Mouse (Mus musculus) urinary bladder, postnatal 10 days (tissue): ENCODE measurements around the gene Dpysl4.

Source experiments
- DNase-seq: peaks from one replicate; pipeline ENCODE4 v3.0.0; 2022; ENCODE audit warnings: low spot score

Gene Dpysl4

DNA sequence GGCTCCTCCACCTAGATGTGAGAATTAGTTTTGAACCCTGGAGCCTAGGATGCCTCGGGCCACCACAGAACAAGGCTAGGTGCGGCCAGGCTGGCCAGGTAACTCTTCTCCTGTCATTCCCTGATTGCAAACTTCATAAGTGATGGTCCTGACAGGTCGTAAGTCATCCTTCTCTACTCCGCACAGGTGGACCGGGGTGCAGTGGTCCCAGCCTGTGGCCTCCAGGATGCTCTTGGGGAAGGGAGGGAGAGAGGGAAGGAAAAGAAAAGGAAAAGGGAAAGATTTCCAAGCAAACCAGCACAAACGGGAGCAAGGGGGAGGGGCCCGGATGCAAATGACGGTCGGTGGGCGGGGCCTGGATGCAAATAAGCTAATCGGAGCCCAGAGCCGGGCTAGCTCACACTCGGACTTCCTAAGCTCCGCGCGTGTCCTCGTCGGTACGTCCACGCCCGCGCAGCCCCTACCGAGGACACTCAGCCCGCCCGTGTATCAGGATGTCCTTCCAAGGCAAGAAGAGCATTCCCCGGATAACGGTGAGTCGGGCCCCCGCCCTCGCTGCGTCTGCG lies at the start of gene Dpysl4:
Gene Dpysl4 (plus strand): TSS at position 373 of the 566 bp plus-strand sequence.
- DNase-seq: no peak

DNA sequence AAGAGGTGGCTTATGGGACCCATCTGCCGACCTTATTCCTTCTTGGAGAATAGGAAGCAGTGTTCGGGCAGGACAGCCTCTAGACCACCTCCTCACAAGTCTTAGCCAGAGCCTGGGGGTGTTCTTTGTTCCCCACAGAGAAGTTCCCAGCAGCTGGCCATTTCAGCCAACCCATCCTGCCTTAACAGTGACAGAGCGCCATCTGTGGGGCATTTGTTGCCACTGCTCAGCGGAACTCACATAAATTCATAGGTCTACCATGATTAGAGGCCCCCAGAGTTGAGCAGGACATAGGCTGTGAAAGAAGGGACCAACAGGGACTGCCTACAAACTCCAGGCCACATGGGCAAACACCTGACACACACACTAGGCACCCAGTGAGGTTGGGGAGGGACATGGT lies 22.4 kb upstream of the Dpysl4 start:
- DNase-seq: no peak

DNA sequence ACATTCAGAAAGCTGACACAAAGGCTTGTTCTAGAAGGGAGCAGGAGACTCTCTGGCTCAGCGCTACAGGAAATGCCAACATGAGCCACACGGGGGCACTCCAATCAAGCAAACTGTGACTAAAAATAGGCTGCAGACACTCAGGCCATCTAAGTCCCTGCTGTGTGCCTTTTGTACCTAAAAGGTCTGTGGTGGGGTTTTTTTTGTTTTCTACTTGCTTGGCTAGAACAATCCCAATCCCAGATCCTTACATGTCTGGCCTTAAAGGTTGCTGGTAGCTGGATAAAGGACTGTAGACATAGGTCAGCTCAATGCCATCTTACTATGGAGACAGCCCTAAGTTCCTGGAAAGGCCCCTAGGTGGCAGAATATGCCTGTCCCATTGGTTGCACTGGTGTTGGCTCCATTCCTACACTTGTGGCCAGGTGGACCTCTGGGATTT lies 17.6 kb upstream of the Dpysl4 start:
- no peak for DNase-seq

DNA sequence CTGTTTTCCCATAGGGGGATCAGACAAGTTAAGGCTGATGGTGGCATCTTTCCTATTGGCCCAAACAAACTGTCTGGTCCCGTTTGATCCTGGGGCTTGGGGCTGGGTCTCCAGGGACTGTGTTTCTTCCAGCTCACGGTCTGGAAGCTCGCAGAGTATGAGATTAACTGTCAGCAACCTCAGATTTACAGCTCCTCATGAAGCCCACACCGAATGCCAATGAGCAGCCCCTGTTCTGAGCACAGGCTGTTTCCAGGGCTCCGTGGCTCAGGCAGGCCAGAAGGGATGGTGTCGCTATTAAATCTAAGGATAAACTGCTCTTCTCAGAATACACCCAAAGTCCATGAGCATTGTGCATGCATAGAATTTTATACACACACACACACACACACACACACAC lies 11.6 kb upstream of the Dpysl4 start:
- DNase-seq: no peak

DNA sequence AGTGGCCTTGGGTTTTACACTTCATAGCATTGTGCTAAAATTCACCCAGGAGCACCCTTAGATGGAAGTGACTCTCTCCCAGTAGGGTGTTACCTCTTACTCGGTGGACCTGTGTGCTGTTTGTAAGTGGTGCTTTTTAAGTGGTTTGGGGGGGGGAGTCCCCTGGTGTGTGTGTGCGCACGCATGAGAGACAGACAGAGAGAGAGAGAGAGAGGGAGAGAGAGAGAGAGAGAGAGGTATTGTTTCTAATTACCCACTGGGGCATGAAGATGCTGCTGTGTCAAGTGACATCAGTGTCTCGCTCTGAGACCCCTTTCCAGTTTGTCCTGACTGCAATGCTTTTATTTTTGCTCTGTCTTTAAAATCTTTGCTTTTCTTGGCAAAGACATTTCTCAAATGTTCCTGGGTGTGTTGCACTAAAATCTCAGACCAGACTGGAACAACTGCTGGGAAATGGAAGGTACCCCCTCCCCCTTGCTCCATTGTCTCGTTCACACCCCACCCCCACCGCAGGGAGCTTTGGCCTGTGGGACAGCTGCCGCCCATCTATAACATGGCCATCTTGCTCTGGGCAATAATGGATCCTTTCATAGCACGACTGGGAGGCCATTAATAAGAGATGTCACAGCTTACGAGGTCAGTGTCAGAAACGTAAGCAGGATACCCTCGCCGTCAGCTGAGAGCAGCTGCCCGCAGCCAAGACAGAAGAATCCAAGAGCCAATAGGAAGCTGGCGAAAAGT lies 10.6 kb upstream of the Dpysl4 start:
- no peak for DNase-seq

DNA sequence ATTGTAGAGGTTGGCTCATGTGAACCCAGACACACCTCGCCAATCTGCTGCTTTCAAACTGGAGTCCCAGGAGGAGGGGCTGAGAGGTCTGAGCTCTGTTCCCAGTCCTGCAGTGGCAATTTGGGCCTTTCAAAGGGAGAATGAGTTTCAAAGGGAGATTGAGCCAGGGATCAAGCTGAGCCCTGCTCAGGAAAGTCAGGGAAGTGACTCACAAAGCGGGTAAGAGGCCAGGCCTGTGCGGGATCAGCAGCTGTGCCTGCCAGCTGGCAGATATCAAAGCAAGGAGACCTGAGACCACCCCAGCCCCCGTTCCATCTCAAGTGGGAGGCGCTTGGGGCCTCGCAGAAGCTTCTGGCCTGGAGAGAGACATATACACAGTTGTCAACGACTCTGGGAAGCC lies 8.5 kb upstream of the Dpysl4 start:
- DNase-seq: no peak

DNA sequence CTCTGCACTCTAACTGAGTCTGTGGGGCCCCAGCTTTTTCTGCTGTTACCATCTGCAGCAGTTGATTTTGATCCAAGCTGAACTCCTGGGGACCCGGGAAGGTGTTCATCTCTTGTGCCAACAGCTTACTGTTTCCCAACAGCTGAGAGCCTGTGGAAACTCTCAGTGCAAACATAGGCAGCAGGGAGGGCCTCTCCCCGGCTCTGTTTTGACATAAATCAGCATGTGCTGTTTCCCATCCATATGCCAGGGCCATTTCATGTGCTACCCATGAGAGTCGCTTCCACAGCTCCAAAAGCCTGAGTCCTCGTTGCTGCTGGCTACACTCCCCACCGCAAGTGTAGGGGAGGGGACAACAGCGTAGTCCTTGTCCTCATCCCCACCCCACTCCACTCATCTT lies 7.6 kb upstream of the Dpysl4 start:
- no peak for DNase-seq

DNA sequence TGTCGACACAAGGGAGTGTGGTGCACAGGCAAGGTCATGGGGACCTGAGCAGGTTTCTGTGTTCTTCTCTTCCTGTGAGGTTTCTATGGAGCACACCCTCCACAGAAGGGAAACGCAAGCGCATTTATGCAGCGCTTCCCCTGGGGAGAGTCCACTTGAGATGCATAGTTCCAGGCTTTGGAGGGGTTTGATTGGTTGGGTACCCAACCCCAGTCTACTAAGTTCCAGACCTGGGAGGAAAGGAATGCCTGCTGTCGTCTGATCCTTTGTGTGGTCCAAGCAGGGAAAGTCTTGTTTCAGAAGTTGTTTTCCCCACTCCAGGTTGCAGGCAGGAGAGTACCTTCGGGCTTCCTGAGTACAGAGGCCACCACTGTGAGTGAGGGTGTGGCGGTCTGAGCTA lies 6.7 kb upstream of the Dpysl4 start:
- no peak for DNase-seq

DNA sequence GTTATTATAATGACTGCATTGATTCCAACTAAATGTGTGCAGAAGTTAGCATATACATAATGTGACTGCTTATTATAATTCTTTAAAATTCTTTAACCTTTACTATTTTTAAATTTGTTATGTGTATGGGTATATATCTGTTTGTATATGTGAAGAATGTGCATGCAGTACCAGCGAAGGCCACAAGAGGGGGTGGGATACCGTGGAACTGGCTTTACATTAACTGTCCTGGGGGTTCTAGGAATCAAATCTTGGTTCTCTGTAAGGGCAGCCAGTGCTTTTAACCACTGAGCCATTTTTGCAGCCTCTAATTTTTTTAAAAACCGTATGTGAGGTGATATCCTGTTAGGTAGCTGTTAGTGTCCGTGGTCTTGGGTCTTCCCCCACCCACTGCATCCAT lies 5.1 kb upstream of the Dpysl4 start:
- no peak for DNase-seq

DNA sequence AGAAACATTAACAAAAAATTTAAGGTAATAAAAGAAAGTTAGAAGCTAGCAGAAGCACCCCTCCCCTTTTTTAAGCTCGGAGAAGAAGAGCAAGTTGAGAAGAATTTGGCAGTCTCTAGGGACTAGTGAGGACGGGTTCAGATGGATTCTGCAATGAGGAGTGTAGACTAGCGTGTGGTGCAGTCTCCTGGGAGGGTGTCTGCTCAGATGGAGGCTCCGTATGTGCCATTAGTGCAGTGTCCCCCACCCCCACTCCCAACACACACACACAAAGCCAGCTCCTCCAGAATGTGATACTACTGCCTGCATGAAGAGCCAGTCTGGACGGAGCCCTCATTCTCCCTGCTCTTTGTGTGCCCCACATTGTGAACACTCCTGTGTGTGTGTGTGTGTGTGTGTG lies 4.6 kb upstream of the Dpysl4 start:
- no peak for DNase-seq

DNA sequence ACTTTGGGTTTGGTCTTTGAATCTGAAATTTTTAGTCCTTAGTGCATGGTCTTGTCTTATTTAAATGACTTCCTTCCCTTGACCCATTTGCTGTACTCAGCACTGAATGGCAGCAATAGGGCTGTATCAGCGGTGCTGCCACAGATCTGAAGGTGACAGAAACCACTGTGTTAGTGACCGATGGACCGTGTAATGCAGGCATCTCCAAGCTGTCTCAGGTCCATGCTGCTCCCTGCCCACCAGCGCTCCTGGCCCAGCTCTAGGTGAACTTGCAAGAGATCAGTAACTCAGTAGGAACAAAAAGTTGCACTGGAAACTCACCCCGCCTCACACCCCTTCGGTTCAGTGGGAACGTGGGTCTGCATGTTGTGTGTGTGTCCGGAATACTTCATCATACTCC lies 3.5 kb upstream of the Dpysl4 start:
- DNase-seq: no peak

DNA sequence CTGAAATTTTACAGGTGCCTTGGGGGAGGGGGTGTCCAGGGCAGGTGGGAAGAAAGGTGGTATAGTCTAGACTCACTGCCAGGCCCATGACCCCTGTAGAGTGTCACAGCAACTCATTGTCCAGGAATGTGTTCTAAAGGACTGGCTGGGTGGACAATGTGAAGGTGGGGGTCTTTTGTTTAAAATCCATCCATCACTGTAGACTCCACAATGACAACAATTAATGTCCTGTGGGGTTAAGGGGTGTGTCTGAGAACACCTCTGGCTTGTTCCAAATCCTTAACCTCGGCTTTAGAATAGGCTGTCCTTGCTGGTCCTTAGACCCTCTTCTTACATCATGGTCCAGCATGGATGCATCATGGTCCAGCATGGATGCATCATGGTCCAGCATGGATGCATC lies 1.5 kb upstream of the Dpysl4 start:
- no peak for DNase-seq

DNA sequence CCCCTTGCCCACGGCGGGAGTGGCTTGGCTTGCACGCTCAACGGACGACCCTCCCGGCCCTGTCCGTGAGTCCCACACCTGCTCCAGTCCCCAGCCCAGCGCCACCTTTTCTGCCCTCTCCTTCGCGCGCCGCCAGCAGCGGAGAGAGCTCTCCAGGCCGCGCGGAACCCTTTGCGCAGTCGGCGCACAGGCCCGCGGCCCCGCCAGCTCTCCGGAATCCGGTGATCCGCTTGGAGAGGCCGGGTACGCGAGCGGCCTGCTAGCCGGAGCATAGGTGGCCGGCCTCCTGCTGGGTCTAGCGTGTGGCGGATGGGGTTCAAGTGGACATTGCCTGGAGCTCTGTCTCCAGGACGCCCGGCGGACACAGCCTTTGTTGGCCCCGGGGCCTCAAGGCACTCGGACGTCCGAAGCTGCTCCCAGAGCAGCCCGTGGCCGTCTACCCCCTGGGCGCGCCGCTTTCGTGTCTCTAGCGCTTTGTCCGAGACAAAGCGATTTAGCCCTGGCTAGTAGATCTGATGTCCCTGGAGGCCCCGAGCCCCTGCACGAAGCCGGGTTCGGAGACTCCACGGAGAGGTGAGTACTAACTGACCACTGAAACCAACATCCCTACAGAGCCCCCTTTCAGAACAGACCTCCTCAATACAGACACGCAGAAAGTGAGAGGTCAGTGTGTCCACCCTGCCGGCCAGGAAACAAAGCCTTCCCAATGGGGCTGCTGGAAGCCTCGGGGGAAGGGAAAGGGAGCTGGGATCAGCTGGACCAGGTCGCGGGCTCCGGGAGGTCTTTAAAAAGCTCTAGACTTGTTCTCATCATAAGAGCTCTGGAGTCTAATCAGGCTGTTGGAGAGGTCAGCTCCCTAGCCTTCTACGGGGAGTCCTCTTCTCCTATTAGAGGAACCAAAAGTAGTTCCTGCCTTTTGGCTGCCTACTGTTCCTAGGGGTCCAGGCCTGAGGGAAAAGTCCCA lies 676 bp downstream of the Dpysl4 start:
- DNase-seq: no peak

DNA sequence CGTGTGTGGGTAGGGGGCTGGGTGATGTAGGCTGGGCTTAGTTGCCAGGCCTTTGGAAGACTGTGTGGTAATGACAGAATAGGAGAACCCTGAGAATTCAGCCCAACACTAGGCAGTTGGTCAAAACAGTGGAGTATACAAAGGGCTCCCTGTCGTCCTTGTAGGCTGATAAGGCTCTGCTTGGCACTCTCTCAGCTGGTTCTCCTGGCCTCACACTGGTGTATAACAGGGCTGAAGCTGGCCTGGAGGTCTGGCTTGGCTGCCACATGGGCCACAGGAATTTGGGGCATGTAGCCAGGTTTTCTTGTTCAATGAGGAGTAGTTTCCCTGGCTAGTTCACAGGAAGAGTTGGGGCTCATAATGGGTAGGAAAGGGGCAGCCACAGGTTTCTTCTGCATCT lies 2.0 kb downstream of the Dpysl4 start:
- no peak for DNase-seq

DNA sequence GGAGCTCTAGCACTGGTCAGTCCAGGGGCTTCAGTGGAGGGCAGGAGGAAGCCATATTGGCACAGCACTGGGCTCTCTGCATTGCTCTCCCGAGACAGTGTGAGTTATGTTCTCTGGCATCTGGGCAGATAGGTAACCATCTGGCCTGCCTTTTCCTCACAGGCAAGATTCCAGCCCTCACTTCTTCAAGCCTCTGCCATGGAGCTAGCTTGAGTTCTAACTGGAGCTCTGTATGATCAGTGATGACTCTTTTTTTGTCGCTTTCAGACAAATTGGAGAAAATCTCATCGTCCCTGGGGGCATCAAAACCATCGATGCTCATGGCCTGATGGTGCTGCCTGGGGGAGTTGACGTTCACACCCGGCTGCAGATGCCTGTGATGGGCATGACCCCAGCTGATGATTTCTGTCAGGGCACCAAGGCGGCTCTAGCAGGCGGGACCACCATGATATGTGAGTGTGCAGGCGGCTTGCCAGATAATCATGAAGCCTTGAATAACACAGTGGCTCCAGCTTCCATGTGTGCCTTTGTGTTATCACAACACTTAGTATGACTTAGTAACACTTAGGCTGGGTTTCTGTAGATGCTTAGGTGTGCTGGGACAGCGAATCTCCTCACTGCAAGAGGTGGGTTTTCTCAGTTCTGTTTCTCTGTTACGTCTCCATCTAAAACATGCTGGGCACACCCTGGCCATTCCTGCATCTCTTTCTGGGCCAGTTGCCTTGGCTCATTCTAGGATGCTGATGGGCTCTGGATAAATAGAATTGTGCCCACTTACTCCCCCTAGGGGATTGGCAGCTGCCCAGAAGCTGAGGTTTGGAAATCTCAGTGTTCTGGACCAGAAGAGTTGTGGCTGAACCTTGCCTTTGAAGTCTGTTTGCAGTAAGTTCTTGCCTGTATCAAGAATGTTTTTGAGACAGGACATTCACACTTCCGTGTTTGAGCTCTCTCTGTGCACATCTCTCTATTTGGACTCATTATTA lies 4.4 kb downstream of the Dpysl4 start:
- DNase-seq: no peak

DNA sequence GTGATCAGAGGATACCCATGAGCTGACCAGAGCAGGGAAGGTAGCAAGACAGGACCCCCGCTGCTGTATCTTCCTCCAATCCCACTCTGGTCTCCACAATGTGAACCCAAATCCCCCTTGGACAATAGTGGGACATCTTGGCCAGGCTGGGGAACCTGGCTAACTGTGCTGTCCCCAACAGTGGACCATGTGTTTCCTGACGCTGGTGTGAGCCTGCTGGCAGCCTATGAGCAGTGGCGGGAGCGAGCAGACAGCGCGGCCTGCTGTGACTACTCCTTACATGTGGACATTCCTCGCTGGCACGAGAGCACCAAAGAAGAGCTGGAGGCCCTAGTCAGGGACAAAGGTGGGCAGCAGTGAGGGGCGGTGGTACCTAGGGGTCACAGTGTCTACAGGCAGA lies 5.9 kb downstream of the Dpysl4 start:
- no peak for DNase-seq

DNA sequence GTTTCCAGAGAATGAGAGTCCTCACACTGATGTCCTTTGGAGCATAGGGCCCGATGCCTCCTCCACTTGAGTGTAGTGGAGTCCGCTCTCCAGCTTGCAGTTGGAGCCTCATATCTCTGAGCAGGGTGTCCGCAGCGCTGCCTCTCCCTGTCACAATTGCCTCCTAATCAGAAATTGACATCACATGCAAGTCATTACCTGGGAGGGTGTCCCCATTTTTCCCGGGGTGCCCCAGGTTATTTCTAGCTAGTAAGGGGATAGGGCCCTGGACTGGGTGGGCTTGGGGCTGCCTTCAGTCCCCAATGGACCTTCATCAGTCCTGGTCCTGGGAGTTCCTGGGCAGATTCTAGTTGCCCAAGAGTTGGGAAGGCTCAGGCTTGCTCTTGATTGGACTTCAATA lies 6.9 kb downstream of the Dpysl4 start:
- no peak for DNase-seq

DNA sequence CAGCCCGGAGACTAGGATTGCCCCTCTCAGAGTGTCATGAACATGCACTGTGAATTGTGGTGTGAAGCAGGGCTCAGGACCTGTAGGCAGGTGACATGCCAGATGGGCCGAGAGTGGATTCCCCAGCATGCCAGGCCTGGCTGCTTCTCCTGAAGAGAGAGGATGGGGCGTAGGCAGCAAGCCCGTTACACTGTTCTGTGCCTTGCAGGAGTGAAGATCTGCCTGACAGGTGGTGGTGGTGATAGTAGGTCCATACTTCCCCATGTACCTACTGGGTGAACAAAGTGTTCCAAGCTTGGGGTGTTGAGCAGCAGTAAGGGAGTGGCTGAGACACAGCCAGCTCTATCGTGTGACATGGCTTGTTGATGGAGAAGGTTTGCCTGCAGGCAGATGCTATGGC lies 7.3 kb downstream of the Dpysl4 start:
- DNase-seq: no peak

DNA sequence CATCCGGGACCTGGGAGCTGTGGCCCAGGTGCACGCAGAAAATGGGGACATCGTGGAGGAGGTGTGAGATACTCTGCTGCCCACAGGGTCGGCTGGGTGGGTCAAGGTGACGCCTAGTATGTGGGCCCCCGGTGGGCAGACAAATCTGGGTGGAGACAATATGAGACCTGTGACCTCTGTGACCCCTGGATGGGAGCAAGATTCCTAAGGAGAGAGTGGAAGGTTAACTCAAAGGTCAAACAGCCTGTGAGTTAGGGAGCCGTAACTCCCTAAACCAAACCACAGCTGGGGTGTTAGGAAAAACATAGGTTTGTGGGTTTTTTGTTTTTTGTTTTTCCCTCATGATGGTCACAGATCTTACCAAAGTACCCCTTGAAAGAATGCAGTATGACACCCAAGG lies 8.0 kb downstream of the Dpysl4 start:
- DNase-seq: no peak

DNA sequence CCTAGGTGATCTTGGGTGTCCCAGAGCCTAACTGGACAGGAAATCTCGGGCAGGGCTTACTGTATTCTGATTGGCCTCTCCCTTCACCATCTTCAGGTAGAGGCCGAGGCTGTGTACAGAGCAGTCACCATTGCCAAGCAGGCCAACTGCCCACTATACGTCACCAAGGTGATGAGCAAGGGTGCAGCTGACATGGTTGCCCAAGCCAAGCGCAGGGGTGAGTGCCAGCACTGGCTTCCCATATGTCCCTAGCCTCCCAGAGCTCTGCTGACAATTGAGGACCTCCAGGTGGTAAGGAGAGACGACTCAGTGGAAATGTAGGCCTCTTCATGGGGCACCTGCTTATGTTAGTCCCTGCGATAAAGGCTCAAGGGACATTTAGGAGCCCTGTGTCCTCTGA lies 9.0 kb downstream of the Dpysl4 start:
- no peak for DNase-seq

DNA sequence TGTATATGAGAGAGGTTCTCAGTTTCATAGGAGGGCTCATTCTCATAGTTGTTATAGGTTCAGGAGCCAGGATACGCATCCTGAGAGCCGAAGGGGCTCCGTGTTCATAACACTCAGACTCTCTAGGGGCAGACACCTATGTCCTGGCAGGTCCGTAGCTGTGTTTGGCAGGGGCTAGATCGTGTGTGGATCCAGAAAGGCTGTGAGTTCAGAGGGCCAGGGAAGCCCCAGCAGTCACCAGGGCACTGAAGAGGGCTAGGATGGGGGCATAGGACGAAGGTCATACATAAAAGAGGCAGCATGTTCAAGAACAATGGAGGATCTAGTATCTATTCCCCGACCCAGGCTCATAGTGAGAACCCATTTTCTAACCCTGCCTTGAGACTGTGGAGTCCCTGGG lies 9.5 kb downstream of the Dpysl4 start:
- no peak for DNase-seq

DNA sequence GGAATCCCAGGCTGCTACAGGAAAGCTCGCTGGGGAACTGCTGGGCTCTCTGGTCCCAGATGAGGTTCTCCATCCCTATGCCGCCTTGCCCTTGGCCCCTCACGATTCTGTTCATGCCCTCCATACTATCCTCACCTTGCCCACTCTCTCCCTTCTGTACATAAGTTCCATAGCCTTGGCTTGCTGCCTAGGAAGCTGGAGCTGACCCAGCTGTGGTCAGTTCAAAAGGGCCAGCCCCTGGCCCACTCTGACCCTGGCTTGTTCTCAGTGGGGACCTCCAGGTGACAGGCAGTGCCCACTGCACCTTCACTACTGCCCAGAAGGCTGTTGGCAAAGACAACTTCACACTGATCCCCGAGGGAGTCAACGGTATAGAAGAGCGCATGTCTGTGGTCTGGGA lies 10.6 kb downstream of the Dpysl4 start:
- DNase-seq: no peak
